Mouse (Mus musculus): ENCODE results near the gene Zcchc14.

GRCm38 (mm10) chr8:121681457-121681856, 28.8 kb upstream of the Zcchc14 start:
- TF ChIP-seq CTCF (IDR thresholded peaks at IDR 0.05; ENCODE audit: borderline replicate concordance, insufficient read depth, low read depth, low read length) (no peak), POLR2A (IDR thresholded peaks at IDR 0.05; ENCODE audit: borderline replicate concordance, insufficient read depth, low read length) (no peak)
